Mouse (Mus musculus) thymus, postnatal 14 days (tissue): ENCODE measurements around the gene Ppm1f.
A peak's percentile ranks its signal among the peaks of the same experiment; 100 is the strongest.
"Not testable (repeated sequence)": the region's sequence is repeated elsewhere in the genome, so short reads cannot be mapped to it uniquely, and the experiment has no call there.

Experiments
- DNase-seq: peaks from one replicate; pipeline ENCODE4 v3.0.0; 2021

Ppm1f gene

DNA sequence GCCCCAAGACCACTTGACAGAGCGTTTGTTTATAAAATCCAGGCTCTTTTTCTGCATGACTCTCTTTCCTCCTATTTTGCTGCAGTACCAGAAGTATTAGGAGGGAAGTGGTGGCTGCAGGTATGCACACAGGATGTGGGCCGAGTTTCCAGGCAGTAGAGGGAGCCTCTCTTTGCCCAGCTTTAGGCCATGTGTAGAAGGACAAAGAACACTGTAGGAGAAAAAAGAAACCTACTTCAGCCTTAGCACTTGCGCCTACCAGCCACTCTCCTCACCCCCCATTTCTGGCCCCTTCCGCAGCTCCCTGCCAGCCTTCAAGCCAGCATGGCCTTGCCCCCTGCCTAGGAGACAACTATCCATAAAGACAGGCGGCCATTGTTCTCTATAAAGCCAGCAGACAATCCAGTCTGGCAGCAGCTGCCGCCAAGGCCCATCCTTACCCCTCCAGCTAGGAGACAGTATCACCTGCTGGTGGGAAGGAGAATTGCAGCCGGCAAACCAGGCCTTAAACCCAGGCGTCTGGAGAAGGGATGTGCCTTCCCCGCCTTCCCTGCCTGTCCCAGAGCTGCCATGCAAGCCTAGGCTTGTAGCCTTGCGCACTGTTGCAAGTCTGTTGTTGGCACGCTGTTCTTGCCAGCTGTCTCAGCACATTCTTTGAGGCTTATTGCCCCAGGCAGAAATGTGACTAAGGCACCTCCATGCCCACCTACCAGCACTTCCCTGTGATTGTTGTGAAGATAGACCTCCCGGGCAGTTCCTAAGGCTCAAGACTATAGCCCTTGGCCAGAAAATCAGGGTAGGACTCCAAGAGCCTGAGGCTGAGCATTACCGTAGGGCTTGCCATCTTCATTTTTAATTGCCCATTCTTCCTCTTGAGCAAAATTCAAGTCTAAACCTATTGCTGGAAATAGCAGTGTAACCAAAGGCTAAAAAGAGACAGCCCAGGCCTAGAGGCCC, 15.7 kb downstream of the Ppm1f start:
- DNase-seq, result peak; percentile 81

DNA sequence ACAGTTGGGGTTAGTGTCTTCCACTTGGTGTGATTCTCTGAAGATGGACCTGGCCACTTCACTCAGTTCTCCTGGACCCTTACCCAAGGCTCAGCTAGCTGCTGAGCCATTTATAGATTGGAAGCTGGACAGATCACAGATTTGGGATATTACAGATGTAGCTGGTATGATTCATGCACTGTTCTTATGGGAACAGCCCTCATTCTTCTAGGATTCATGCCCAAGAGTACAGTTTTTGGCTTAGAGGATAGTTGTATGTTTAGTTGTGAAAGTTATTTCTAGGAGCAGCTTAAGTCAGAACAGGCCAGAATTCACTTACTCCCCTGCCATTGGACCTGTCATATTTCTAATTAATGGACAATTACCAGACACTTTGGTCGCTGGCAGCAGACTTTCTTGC, 17.2 kb downstream of the Ppm1f start:
- no peak for DNase-seq

DNA sequence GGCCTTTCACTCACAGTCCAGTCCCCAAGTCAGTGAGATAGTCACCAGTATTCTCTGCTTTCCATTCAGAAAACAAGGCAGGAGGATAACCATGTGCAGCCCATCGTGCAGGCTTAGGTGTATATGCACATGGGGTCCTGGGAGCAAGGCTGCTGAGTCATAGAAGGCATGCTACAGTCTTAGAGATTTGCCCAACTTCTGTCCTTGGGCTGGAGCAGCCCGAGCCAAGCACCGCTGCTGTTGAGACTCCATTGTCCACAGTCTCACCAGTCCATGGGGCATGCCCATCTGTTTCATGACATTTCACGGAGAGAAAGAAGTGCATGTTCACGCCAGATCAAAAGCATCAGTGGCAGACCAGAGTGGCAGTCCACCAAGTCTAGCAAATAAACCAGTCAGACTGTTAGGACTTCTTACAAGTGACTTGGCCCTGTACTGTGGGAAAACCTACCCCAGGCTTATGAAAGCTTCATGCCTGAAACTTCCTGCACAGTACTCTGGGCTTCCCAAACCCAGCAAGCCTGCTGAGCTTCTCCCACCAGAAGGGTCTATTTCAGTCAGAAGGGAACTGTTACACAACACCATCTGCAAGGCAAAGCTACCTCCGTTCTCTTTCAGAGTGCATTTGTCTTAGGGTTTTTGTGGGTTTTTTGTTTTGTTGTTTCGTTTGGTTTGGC, 22.3 kb downstream of the Ppm1f start:
- DNase-seq, result no peak

DNA sequence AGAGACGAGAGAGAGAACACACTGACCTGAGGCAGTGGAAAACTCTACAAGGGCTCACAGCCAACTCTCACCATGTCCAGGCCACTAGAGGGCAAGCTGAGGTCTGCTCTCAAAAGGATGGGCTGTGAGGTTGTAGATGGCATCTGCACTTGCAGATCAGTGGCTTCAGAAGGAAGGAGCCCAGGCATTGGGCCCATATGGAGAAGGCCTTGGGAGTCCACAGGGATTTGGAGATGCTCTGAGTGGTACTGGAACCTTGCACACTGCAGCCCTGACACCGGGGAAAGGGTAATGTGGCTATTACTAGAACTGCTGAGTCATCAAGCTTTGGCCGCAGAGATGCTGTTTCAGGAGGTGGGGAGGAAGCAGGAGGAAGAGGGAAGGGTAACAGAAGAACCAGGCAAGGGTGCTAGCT, 24.8 kb downstream of the Ppm1f start:
- DNase-seq, result no peak

DNA sequence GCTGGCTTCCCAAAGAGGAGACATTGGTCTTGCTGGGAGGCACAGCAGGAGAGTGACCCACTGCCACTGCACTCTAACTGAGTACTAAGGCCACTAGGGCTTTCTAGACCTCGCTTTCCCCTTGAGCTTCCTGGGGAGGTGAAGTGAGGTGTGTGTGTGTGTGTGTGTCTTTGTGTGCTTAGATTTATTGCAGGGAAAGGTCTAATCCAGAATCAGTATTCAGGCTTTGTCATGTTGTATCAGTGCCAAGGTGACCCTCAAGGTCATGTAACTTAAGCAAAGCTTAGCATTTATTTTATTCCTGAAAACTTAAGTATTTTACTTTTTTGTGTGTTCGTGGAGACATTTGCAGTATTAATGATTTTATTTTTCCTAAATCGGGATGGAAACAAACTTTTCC, 28.2 kb downstream of the Ppm1f start:
- no peak for DNase-seq

DNA sequence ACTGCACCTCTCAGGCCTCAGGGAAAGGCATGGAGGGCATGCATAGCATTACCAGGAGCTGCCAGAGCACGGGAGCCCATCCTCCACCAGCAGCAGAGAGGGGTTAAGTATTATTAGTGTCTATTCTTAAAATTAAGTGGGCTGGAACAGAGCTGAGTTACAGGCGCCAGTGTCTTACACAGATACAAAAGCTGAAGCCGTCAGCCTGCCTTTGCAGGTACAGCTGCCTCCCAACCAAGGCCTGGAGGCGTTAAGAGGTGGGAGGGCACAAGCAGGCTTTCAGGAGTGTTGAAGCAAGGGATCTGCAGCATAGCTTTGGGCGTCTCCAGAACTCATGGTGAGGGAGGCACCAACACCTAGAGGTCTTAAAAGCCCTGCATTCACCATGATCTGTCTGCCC, 30.3 kb downstream of the Ppm1f start:
- no peak for DNase-seq

DNA sequence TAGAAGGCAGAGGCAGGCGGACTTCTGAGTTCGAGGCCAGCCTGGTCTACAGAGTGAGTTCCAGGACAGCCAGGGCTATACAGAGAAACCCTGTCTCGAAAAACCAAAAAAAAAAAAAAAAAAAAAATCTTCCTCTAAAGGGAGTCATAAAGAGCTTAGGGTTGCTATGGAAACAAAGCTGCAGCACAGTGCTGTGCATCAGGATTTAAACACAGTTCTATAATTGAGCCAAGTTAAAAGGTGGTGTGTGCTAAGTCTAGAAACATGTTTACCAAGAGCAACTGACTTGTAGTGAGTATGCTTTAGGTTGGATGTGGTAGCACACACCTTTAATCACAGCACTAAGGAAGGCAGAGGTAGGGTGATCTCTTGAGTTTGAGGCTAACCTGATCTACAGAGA, 32.6 kb downstream of the Ppm1f start:
- not testable (repeated sequence) for DNase-seq

DNA sequence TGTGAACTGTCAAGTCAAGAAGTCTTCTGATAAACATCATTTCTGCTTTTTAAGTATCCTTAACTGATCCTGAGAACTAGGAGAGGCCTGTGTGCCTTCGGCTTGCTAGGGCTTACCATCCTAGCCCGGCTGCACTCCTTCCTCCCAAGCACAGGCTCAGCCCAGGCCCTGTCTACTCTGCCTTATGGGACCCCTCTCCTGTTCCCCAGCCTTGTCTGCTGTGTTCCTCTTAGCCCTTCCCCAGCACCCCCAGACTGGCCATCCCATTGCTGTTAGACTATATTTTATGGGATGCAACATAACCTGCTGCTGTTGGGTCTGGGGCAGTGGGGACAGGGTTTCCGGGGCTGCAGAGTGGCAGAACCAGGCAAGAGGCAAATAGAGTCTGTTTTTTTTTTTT, 34.1 kb downstream of the Ppm1f start:
- DNase-seq, result no peak

DNA sequence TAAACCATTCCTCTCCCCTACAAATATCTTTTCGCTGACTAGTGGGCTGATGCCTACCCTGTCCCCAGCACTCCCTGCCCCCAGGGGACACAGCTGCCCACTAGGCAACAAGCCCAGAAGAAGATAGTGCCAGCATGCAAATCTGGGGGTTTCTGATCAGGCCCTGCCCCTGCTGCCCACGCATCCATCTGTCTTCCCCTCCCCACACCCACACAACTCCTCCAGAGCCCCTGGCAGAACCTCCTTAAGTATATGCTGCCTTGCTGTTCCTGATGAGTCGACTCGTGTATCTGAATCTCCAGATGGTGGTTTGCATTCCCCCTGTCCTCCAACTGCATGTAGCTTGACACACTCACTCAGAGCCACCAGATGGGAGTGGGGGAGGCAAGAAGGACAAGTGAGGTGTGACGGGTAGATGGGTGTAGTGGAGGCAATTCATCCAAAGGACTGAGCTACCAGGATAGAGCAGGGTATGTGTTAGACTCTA, 34.6 kb downstream of the Ppm1f start:
- DNase-seq, result no peak

DNA sequence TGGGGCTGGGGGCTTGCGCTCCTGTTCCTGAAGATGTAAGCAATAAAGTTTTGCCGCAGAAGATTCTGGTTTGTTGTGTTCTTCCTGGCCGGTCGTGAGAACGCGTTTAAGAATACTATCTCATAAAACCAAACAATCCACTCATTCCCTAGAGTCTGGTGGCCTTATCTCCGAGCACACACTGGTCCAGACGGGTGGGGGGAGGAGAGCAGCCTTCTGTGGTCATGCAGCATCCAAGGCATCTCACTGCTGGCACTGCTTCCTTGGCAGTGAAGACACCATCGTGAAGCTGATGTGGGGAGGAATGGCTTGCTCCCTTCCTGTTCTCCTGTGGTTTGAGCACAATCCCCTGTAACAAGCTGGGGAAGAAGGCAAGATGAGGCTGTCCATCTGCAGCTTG, 43.3 kb downstream of the Ppm1f start:
- no peak for DNase-seq

DNA sequence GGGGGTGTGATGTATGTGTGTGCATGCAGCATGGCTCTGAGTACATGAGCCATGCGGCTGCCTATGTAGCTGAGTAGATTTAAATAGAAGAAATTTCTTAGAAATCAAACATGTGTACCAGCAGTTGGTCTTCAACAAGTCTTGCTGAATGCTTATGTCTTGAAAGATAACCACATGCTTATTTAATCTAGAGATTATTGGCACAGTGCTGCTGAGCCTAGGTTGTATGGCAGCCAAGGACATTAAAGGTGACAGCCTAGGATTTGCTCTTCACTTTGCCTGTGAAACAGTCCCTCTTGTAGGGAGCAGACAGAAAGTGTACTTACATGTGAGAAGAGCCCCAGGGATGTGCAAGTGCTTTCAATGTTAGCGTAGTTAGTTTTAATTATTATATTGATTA, 44.8 kb downstream of the Ppm1f start:
- no peak for DNase-seq

DNA sequence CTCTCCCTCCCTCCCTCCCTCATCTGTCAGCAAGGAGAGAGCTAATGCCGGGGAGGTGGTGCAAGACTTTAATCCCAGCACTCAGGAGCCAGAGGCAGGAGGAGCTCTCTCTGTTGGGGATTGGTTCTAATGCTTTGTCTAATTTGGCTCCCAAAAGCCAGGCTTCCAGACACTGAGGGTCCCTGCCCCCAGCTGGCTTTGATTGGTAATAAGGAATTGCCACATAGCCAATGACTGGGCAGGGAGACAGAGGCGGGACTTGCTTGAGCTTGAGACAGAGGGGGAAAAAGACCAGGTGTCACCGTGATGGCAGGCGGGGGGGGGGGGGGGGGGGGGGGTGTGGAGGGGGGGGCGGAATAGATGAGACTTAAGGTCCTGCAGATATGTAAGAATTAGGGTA, 62.3 kb downstream of the Ppm1f start:
- no peak for DNase-seq

DNA sequence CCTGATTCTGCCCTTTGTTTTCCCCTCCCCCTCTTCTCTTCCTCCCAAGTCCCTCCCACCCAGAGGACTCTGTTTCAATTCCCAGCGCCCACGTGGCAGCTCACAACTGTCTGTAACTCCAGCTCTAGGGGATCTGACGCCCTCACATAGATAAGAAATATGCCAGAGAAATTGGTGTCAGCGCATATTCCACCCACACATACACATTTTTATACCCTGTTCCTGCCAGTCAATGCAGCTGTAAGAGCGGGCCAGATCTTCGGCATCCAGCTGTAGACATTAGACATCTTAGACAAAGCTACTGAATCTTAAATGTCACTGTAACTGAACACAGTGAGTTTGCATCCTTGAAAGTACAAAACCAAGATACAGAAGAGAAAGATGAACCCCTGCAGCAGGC, 63.6 kb downstream of the Ppm1f start:
- DNase-seq, result no peak

DNA sequence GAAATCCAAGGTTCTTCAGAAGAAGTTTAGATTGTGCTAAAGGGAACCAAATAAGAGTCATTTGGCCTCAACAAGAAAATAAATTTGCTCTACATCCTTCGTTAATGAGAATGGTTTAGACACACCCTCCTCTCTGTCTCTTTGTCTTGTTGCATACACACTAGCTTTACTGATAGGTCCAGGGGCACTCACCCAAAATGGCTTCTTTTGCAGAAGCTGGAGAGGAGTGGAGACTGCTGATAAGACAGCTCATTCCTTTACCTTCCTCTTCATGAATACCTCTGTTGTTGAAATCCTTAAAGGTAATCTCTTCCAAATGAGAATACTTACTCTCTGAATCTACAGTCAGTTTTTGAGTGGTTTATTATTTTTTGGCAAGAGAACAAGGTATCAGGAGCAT, 68.9 kb downstream of the Ppm1f start:
- DNase-seq, result no peak

DNA sequence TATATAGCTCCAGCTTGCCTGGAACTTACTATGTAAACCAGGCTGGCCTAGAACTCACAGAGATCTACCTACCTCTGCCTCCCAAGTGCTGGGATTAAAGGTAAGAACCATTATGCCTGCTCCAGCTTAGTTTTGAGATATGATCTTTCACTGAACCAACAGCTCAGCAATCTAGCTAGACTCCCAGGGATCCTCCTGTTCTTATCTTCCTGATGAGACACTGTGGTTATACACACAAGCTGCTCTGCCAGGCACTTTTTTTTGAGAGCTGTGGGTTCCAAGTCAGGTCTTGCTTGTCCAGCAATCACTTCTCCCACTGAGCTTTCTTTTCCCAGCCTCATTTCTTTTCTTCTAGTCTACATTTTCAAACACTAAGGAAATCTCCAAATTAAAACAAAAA, 70.0 kb downstream of the Ppm1f start:
- no peak for DNase-seq
